Mouse (Mus musculus) hindbrain, embryonic 10.5 days (tissue): Measurements from ENCODE around the gene Gm11437. TPM values are rescaled to one million over a fixed set of nuclear protein-coding genes. Genes with fewer than 3 reads are reported as not detected.

Experiments used
- DNase-seq: peaks from one replicate; pipeline ENCODE4 v3.0.0-alpha.2; 2017; ENCODE audit warnings: low spot score
- H3K27ac ChIP-seq: fragments of 300-500 bp; sonication (generic); 2 replicates; pipeline ENCODE4 v1.5.1; 2016; ENCODE audit warnings: mild to moderate bottlenecking, moderate library complexity
- H3K27me3 ChIP-seq: fragments of 300-500 bp; sonication (generic); 2 replicates; pipeline ENCODE4 v1.6.1; 2016; ENCODE audit warnings: mild to moderate bottlenecking; ENCODE audit not compliant: poor library complexity, insufficient read depth, severe bottlenecking
- H3K36me3 ChIP-seq: fragments of 300-500 bp; sonication (generic); 2 replicates; pipeline ENCODE4 v1.6.1; 2016; ENCODE audit warnings: mild to moderate bottlenecking, moderate library complexity
- H3K4me1 ChIP-seq: fragments of 300-500 bp; sonication (generic); replicated peaks from 2 replicates; pipeline ENCODE4 v1.6.1; 2016; ENCODE audit warnings: mild to moderate bottlenecking
- H3K4me3 ChIP-seq: fragments of 300-500 bp; sonication (generic); 2 replicates; pipeline ENCODE4 v1.5.1; 2016; ENCODE audit warnings: mild to moderate bottlenecking, moderate library complexity
- H3K9me3 ChIP-seq: fragments of 300-500 bp; sonication (generic); 2 replicates; pipeline ENCODE4 v1.6.1; 2016; ENCODE audit warnings: mild to moderate bottlenecking, moderate library complexity
- WGBS: fragments of 180-500 bp; shearing (Covaris S2); methylation state at CpG from one replicate; pipeline ENCODE4 v1.1.7; 2016; 5-methylcytosine and 5-hydroxymethylcytosine counted together
- polyA plus RNA-seq: library from polyadenylated mRNA; unstranded; fragments of >200 nt; fragmentation: Nextera tagmentation; extraction: Ambion mirVana; gene quantifications from 2 replicates; pipeline ENCODE4 v1.2.1, GENCODE M21; 2016

Gm11437 gene
- polyA plus RNA-seq, 1 experiment from 2014 or later = 0.12 TPM

DNA sequence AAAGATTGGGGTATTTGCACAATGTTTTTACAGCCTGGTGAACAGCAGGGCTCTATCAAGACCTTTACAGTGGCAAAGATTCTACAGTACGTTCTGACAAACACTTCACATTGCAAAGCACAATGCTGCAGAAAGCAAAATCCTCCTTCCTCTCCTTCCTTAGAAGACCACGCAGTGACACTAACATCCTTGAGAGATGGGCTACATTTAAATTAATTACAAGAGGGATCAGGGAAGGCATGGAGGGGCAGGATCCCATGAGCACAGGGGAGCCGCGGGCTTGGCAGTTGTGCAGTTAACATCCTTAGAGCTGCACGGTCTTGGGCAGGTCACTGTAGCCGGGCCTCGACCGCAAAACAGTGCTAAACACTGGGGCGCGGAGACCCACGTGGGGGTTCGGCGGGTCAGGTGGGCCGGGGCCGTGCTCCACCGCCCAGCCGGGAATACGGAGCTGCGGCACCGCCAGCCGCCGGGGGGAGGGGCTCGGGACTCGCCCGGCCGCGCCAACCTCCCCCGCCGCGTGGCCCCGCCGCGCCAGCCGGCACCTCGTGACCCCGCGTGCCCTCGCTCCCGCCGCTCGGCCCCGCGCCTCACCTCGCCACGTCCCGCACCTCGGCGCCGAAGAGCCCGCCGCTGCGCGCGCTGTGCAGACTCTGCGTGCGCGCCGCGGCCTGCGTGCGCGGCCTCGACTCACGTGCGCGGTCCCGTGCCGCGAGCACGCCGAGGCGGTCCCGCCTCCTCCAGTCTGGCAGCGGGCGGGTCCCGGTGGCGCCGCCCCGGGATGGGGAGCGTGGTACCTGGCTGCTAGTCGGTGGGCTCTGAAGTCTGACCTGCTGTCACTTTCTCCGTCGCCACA is 38.1 kb downstream of the Gm11437 start, which contains the start of the genes Tada2a and Acaca:
Gene Tada2a (minus strand): TSS at position 658 of the 856 bp plus-strand sequence.
Gene Acaca (plus strand): TSS at position 730 of the 856 bp plus-strand sequence.
- WGBS = 1% methylated on average over 83 of the region's 83 CpGs
- H3K4me1 ChIP-seq = peaks cover 15% of the 10 kb centered on the region
- H3K36me3 ChIP-seq = peaks cover 31% of the 10 kb centered on the region
- H3K27me3 ChIP-seq = no peaks in the 10 kb centered on the region
- peak within 1 kb of the TSS; percentile 95 for H3K27ac ChIP-seq
- H3K4me3 ChIP-seq = peak within 1 kb of the TSS; percentile 88
- no peaks in the 10 kb centered on the region for H3K9me3 ChIP-seq
- peak; percentile 84 for DNase-seq

DNA sequence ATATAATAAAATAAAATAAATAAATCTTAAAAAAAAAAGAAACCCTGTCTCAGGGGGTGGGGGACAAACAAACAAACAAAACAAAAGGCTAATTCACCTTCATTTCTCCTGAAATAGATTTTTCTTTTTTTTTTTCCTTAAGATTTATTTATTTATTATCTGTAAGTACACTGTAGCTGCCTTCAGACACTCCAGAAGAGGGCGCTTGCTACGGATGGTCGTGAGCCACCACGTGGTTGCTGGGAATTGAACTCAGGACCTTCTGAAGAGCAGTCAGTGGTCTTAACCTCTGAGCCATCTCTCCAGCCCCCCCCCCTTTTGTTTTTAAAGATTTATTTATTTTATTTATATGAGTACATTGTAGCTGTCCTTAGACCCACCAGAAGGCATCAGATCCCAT is 39.3 kb downstream of the Gm11437 start:
- peak overlapping the region; percentile 88; the same call in 1 of the 2 replicates for H3K4me3 ChIP-seq
- DNase-seq = no peak
- no peaks in the 10 kb centered on the region for H3K9me3 ChIP-seq
- H3K4me1 ChIP-seq = peaks cover 15% of the 10 kb centered on the region
- H3K36me3 ChIP-seq = peaks cover 43% of the 10 kb centered on the region
- H3K27me3 ChIP-seq = no peaks in the 10 kb centered on the region
- H3K27ac ChIP-seq = no peak overlapping the region
- WGBS = 87% methylated on average over 4 of the region's 4 CpGs

DNA sequence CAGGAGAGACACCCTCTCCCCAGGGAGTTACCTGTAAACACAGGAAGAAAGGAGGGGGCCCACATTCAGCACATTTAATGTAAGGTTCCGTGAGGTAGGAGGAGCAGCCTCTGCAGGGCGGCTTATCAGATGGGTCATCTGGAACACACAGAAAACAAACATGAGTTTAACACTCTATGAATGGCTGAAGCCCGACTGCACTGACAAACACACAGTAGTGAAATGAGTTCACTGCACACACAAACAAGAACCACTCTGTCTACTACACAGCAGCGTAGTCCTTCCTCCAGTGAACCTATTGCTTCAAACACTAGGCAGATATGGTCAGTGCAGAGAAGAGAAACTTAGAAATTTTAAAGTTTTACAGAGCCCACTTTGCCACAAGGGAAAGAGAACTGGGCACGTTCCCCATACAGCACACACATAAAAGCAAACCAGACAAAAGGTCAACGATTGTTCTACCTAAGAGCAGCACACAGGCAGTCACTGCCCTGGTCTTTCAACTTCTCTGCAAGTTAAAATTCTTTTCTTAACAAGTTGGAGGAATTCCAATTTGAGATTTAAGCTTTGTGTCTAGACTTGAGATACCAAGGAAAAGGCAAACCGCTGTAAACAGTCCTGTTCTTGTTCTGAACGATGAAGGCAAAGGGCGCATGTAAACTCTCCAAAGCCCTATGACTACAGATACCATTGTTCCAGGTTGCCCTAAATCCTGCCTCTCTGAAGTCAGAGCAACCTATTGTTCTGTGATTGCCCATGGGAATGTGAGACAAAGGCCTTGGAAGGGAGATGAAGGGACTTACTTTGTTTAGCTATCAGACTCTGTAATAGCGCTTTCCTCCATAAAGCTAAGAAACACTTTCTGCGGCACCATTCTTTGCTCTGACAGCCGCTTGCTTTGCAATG is 46.0 kb downstream of the Gm11437 start:
- Histone ChIP-seq H3K4me1 (no peaks in the 10 kb centered on the region), H3K36me3 (peaks cover 100% of the 10 kb centered on the region), H3K27ac (no peak overlapping the region), H3K27me3 (no peaks in the 10 kb centered on the region), H3K9me3 (no peaks in the 10 kb centered on the region), H3K4me3 (no peak overlapping the region)
- DNase-seq = no peak
- WGBS = 86% methylated on average over 12 of the region's 12 CpGs

DNA sequence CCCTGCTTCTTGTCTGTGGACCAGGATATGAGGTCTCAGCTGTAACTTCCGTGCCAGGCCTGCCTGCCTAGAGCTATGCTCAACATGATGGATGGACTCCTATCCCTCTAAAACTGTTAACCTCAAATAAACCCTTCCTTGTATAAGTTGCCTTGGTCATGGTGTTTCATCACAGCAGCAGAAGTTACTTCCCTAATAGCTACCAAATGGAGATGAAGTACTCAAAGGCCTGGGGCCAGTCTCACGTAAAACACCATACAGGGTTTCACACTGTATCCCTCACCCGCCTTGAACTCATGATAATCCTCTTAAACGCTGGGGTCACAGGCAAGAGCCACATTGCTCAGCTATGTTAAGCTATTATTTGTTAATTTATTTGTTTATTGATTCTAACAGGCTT is 49.8 kb downstream of the Gm11437 start:
- Histone ChIP-seq H3K27ac (no peak overlapping the region), H3K4me1 (no peaks in the 10 kb centered on the region), H3K9me3 (no peaks in the 10 kb centered on the region), H3K4me3 (no peak overlapping the region), H3K36me3 (peaks cover 90% of the 10 kb centered on the region), H3K27me3 (no peaks in the 10 kb centered on the region)
- no peak for DNase-seq
- 90% methylated on average over 4 of the region's 4 CpGs for WGBS

DNA sequence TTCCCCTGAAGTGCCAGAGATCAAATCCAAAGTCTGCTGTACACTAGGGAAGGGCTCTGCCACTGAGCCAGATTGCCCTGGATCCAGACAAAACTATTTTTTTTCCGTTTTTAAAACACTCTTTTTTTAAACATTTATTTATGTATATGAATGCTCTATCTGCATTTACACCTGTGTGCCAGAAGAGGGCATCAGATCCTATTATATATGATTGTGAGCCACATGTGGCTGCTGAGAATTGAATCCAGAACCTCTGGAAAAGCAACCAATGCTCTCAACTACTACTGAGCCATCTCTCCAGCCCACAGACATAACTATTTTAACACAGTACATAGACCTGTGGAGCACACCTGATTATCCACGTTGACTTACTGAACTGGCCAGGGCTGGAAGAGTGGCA is 51.1 kb downstream of the Gm11437 start:
- Histone ChIP-seq H3K4me1 (no peaks in the 10 kb centered on the region), H3K9me3 (no peaks in the 10 kb centered on the region), H3K36me3 (peaks cover 89% of the 10 kb centered on the region), H3K4me3 (no peak overlapping the region), H3K27ac (no peak overlapping the region), H3K27me3 (no peaks in the 10 kb centered on the region)
- DNase-seq = no peak
- 73% methylated on average over 2 of the region's 2 CpGs for WGBS

DNA sequence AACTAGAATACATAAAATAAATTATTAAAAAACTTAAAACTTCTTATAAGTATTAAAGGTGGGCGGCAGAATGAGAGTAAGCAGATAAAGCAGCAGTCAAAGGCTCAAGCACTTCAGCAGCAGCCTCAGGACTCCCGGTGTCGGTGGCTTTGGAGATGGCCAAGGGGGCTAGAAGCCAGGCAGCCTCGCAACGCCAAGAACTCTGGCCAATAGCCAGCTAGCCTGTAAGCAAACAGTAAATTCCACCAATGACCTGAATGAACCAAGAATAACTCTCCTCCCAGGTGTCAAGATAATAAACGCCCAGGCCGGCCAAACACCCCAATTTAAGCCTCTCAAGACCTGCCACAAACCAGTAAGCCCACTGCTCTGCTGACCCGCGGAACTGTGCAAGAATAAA is 51.6 kb downstream of the Gm11437 start:
- 93% methylated on average over 9 of the region's 9 CpGs for WGBS
- H3K36me3 ChIP-seq = peaks cover 89% of the 10 kb centered on the region

DNA sequence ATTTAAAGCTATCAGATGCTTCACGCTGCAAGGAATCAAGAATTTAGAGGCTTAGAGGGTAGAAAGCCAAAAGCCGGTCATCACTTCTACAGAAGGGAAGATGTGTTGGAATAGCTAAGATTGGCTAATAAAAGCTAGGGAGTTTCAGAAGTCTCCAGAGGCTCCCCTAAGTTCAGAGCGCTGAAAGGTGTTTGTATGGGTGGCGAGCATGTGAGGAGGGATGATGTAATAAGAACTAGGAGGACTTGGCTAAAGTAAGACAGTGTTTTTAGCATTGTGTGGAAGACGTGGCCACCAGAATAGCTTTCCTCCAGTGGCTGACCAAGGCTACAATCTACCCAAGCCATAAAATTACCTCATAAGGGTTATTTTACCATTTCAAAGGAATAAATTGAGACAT is 53.7 kb downstream of the Gm11437 start:
- DNase-seq = no peak
- H3K36me3 ChIP-seq = peaks cover 89% of the 10 kb centered on the region
- no peaks in the 10 kb centered on the region for H3K27me3 ChIP-seq
- 92% methylated on average over 5 of the region's 5 CpGs for WGBS
- no peaks in the 10 kb centered on the region for H3K4me1 ChIP-seq
- H3K27ac ChIP-seq = no peak overlapping the region
- H3K9me3 ChIP-seq = no peaks in the 10 kb centered on the region
- no peak overlapping the region for H3K4me3 ChIP-seq

More for the DNA sequence above, 51.6 kb downstream of the Gm11437 start:
- Histone ChIP-seq H3K9me3 (no peaks in the 10 kb centered on the region), H3K4me1 (no peaks in the 10 kb centered on the region), H3K4me3 (no peak overlapping the region), H3K27ac (no peak overlapping the region), H3K27me3 (no peaks in the 10 kb centered on the region)
- DNase-seq = no peak

DNA sequence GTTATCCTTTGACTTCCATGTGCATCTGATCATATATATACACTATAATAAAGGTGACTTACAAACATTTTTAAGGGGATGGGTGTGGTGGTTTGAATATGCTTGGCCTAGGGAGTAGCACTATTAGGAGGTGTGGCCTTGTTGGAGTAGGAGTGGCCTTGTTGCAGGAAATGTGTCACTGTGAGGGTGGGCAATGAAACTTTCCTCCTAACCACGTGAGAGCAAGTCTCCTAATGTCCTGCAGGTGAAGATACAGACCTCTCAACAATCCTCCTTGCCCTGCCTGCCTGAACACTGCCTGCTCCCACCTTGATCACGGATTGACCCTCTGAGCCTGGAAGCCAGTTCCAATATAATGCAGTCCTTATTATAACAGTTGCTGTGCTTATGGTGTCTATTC is 60.1 kb downstream of the Gm11437 start:
- no peak overlapping the region for H3K27ac ChIP-seq
- DNase-seq = no peak
- H3K9me3 ChIP-seq = no peaks in the 10 kb centered on the region
- WGBS = 69% methylated on average over 2 of the region's 2 CpGs
- H3K4me1 ChIP-seq = no peaks in the 10 kb centered on the region
- peaks cover 99% of the 10 kb centered on the region for H3K36me3 ChIP-seq
- no peaks in the 10 kb centered on the region for H3K27me3 ChIP-seq
- no peak overlapping the region for H3K4me3 ChIP-seq

DNA sequence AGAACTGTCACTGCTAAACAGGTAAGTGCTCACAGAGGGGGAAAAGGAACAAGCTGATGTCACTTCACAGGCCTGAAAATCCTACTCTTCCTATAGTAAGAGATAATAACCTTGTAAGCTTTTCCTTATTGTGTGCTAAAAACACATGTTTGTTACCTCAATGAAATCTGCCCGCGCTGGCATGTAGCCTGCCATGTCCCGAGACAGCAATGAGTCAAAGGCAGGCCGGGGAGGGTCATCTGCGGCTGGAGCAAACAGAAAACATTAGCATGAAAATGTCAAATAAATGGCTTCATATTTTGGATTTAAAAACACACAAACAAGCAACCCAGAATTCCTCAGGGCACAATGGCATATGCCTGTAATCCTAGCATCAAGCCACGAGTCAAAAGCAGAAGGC is 63.2 kb downstream of the Gm11437 start:
- no peak overlapping the region for H3K27ac ChIP-seq
- no peaks in the 10 kb centered on the region for H3K4me1 ChIP-seq
- 94% methylated on average over 6 of the region's 6 CpGs for WGBS
- peaks cover 100% of the 10 kb centered on the region for H3K36me3 ChIP-seq
- no peak overlapping the region for H3K4me3 ChIP-seq
- H3K9me3 ChIP-seq = no peaks in the 10 kb centered on the region
- DNase-seq = no peak
- no peaks in the 10 kb centered on the region for H3K27me3 ChIP-seq

DNA sequence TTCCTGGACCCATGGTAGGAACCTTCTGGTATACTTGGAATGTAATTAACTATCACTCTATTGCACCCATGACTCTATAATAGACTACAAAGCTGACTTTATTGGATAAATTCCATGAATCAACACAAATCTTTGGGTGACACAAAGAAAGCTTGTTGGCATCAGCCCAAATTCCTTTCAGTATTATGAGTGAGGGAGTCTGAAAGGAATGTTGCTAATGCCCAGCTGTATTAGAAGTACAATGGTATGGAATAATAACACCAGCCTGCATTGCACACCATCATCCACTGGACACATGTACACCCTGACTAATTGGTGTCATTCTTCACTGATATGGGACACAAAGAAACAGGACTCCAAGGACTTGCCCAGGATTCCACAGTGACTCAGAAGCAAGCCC is 66.1 kb downstream of the Gm11437 start:
- Histone ChIP-seq H3K27me3 (no peaks in the 10 kb centered on the region), H3K4me3 (no peak overlapping the region), H3K4me1 (no peaks in the 10 kb centered on the region), H3K9me3 (no peaks in the 10 kb centered on the region), H3K27ac (no peak overlapping the region), H3K36me3 (peaks cover 100% of the 10 kb centered on the region)
- no peak for DNase-seq
